Mouse (Mus musculus) lung, postnatal 0 days (tissue): ENCODE measurements around the gene Matn4. TPM values are rescaled to one million over a fixed set of nuclear protein-coding genes. Genes with fewer than 3 reads are reported as not detected.
"Not testable (repeated sequence)": the region's sequence is repeated elsewhere in the genome, so short reads cannot be mapped to it uniquely, and the experiment has no call there.

ENCODE experiments used
- ATAC-seq: fragments of 200-750 bp; cut with Nextera tagmentation; 2 replicates; pipeline ENCODE4 v1.8.0; 2017; ENCODE audit warnings: moderate library complexity
- DNase-seq: peaks from one replicate; pipeline ENCODE4 v3.0.0-alpha.2; 2016; ENCODE audit warnings: low spot score
- H3K27ac ChIP-seq: fragments of 300-500 bp; sonication (generic); 2 replicates; pipeline ENCODE4 v1.5.1; 2014; ENCODE audit warnings: antibody characterized with exemption, mild to moderate bottlenecking, low read length, mixed read lengths
- H3K27me3 ChIP-seq: fragments of 300-500 bp; sonication (generic); replicated peaks from 2 replicates; pipeline ENCODE4 v1.6.1; 2014; ENCODE audit warnings: low read length, mixed read lengths; ENCODE audit not compliant: insufficient read depth
- H3K36me3 ChIP-seq: fragments of 300-500 bp; sonication (generic); 2 replicates; pipeline ENCODE4 v1.6.1; 2014; ENCODE audit warnings: low read length, mixed read lengths; ENCODE audit not compliant: insufficient read depth
- H3K4me1 ChIP-seq: fragments of 300-500 bp; sonication (generic); 2 replicates; pipeline ENCODE4 v1.6.1; 2014; ENCODE audit warnings: antibody characterized with exemption, low read depth, low read length, mixed read lengths; ENCODE audit not compliant: insufficient read depth
- H3K4me2 ChIP-seq: fragments of 300-500 bp; sonication (generic); replicated peaks from 2 replicates; pipeline ENCODE4 v1.6.1; 2014; ENCODE audit warnings: low read depth, mild to moderate bottlenecking, low read length, moderate library complexity, mixed read lengths
- H3K4me3 ChIP-seq: fragments of 300-500 bp; sonication (generic); 2 replicates; pipeline ENCODE4 v1.5.1; 2014; ENCODE audit warnings: low read depth, low read length
- H3K9ac ChIP-seq: fragments of 300-500 bp; sonication (generic); replicated peaks from 2 replicates; pipeline ENCODE4 v1.6.1; 2014; ENCODE audit warnings: low read depth, mild to moderate bottlenecking
- H3K9me3 ChIP-seq: fragments of 300-500 bp; sonication (generic); 2 replicates; pipeline ENCODE4 v1.6.1; 2016; ENCODE audit warnings: low read length, mixed read lengths
- CTCF ChIP-seq: IDR thresholded peaks from 2 replicates; pipeline ENCODE4 v1.5.1; 2016; ENCODE audit warnings: antibody characterized with exemption, mild to moderate bottlenecking
- EP300 ChIP-seq: IDR thresholded peaks from 2 replicates; pipeline ENCODE4 v1.6.1; 2016; ENCODE audit warnings: antibody characterized with exemption, mild to moderate bottlenecking, control low read depth
- WGBS: fragments of 180-500 bp; shearing (Covaris S2); extraction: QIAGEN DNeasy Blood & Tissue Kit; methylation state at CpG from one replicate; pipeline ENCODE4 v1.1.7; 2014; 5-methylcytosine and 5-hydroxymethylcytosine counted together
- microRNA-seq: library from miRNA; unstranded; fragments of <30 nt; microRNA quantifications from one replicate; pipeline ENCODE4, GENCODE M21; 2016
- polyA plus RNA-seq: library from polyadenylated mRNA; unstranded; fragments of >200 nt; fragmentation: Nextera tagmentation; extraction: Ambion mirVana; gene quantifications from 2 replicates; pipeline ENCODE4 v1.2.1, GENCODE M21; 2015

Gene Matn4
- polyA plus RNA-seq, 1 experiment from 2014 or later: 71.4 TPM

DNA sequence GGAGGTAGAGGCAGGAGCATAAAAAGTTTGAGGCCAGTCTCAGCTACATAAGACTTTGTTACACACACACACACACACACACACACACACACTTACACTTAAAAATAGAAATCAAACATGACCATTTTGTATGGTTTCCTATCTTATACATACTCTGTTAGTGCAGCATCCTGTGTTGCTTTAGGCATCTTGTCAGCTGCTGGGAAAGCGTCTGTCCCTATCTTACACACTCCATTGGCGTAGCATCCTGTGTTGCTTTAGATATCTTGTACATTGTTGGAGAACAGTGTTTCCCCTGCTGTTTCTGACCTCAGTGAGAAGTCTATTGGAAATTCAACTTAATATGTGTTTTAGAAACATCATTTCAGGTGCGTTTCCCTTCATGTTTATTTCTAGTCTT lies 52.3 kb downstream of the Matn4 start:
- 87% methylated on average over 3 of the region's 3 CpGs for WGBS
- ATAC-seq: no peak

DNA sequence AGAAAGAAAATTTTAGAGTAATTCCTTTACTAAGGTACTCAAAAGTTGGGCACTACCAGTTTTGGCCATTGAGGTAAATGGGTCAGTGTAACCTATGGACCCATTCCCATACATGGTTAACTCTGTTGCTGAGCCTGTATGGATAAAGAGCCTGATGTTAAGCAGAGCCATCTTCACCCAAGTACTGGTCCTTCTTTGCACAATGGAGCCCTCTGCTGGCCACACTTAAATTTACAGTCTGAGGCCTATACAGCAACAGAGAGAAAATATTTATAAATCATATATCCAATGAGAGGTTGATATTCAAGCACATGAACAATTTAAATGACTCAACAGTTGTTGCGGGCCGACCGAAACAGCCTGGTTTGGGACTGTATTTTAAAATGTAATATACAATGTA lies 56.0 kb downstream of the Matn4 start:
- Histone ChIP-seq H3K36me3 (no peaks in the 10 kb centered on the region), H3K4me1 (no peaks in the 10 kb centered on the region), H3K4me3 (no peak overlapping the region), H3K27ac (no peak overlapping the region), H3K27me3 (no peaks in the 10 kb centered on the region), H3K4me2 (no peak overlapping the region), H3K9ac (no peak overlapping the region), H3K9me3 (no peaks in the 10 kb centered on the region)
- DNase-seq: peak; percentile 15
- 96% methylated on average over 3 of the region's 3 CpGs for WGBS
- ATAC-seq: no peak
- no peak for TF ChIP-seq EP300
- peak; percentile 56 for TF ChIP-seq CTCF

More for the DNA sequence above, 52.3 kb downstream of the Matn4 start:
- Histone ChIP-seq H3K9ac (no peak overlapping the region), H3K27ac (no peak overlapping the region), H3K4me2 (no peak overlapping the region), H3K27me3 (no peaks in the 10 kb centered on the region), H3K4me1 (no peaks in the 10 kb centered on the region), H3K4me3 (no peak overlapping the region), H3K9me3 (no peaks in the 10 kb centered on the region), H3K36me3 (no peaks in the 10 kb centered on the region)
- no peak for DNase-seq
- TF ChIP-seq EP300: no peak

- not testable (repeated sequence) for H3K9me3 ChIP-seq, H3K27ac ChIP-seq, H3K36me3 ChIP-seq, H3K4me3 ChIP-seq, H3K27me3 ChIP-seq, DNase-seq, H3K4me2 ChIP-seq, H3K4me1 ChIP-seq, H3K9ac ChIP-seq, ATAC-seq
- TF ChIP-seq CTCF: 0 out of 2 replicates have a peak, but pooled peaks have one; percentile 15
These were observed 57.3 kb downstream of the Matn4 start for GRCm38 (mm10) chr2:164347697-164348096.

DNA sequence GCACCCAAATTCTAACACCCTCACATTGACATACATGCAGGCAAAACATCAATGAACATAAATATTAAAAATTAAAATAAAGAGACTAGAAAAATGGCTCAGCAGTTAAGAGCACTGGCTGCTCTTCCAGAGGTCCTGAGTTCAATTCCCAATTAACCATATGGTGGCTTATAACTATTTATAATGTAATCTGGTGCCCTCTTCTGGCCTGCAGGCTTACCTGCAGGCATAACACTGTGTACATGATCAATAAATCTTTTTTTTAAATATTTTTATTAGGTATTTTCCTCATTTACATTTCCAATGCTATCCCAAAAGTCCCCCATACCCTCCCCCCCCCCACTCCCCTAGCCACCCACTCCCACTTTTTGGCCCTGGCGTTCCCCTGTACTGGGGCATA lies 61.2 kb downstream of the Matn4 start:
- not testable (repeated sequence) for H3K4me2 ChIP-seq, DNase-seq, H3K4me3 ChIP-seq, H3K9me3 ChIP-seq, H3K9ac ChIP-seq, H3K36me3 ChIP-seq, H3K27me3 ChIP-seq, ATAC-seq, H3K4me1 ChIP-seq, H3K27ac ChIP-seq
- TF ChIP-seq CTCF: peak; percentile 14; the same call in 1 of the 2 replicates
- WGBS: 78% methylated on average over 1 of the region's 1 CpGs

Small RNA genes lying within 50 kb of the gene (microRNA-seq; reads per million reads assigned to microRNA genes)
- gene Mir7678: not detected

Other genes with a start within 250 kb of the Matn4 start
- not detected in 2 replicates for gene Kcns1, start 234.0 kb downstream of the Matn4 start, polyA plus RNA-seq
- gene Wfdc5, start 222.4 kb downstream of the Matn4 start, polyA plus RNA-seq: 0.15 and 0.18 TPM in 2 replicates
- 0.26 TPM in 1 of 2 replicates, not detected in the other for gene Wfdc12, start 214.6 kb downstream of the Matn4 start, polyA plus RNA-seq
- not detected in 2 replicates for gene Wfdc15a, start 205.0 kb downstream of the Matn4 start, polyA plus RNA-seq
- gene Wfdc15b, start 183.5 kb downstream of the Matn4 start, polyA plus RNA-seq: not detected in 2 replicates
- gene Svs2, start 166.7 kb downstream of the Matn4 start, polyA plus RNA-seq: not detected in 2 replicates
- not detected in 2 replicates for gene Svs3b, start 148.5 kb downstream of the Matn4 start, polyA plus RNA-seq
- not detected in 2 replicates for gene Svs4, start 126.7 kb downstream of the Matn4 start, polyA plus RNA-seq
- not detected in 2 replicates for gene Svs3a, start 115.9 kb downstream of the Matn4 start, polyA plus RNA-seq
- gene Svs6, start 88.4 kb downstream of the Matn4 start, polyA plus RNA-seq: not detected in 2 replicates
- not detected in 2 replicates for gene Svs5, start 72.4 kb downstream of the Matn4 start, polyA plus RNA-seq
- 79.5 and 106 TPM in 2 replicates for gene Slpi, start 16.1 kb downstream of the Matn4 start, polyA plus RNA-seq
- gene Rbpjl, start 2.0 kb downstream of the Matn4 start, polyA plus RNA-seq: 29.7 and 42.6 TPM in 2 replicates
- gene Sdc4, start 38.7 kb upstream of the Matn4 start, polyA plus RNA-seq: 217 and 289 TPM in 2 replicates
- gene Sys1, start 51.8 kb upstream of the Matn4 start, polyA plus RNA-seq: 63.5 and 66.2 TPM in 2 replicates
- 23.5 and 32.9 TPM in 2 replicates for gene Gm20458, start 55.8 kb upstream of the Matn4 start, polyA plus RNA-seq
- not detected in 2 replicates for gene Trp53tg5, start 68.6 kb upstream of the Matn4 start, polyA plus RNA-seq
- gene Dbndd2, start 80.9 kb upstream of the Matn4 start, polyA plus RNA-seq: 39.9 and 44.6 TPM in 2 replicates
- 45.5 and 54.8 TPM in 2 replicates for gene Pigt, start 92.4 kb upstream of the Matn4 start, polyA plus RNA-seq
- 1,345 and 1,354 TPM in 2 replicates for gene Wfdc2, start 157.3 kb upstream of the Matn4 start, polyA plus RNA-seq
- gene Spint3, start 168.3 kb upstream of the Matn4 start, polyA plus RNA-seq: not detected in 2 replicates
- gene Wfdc6a, start 180.3 kb upstream of the Matn4 start, polyA plus RNA-seq: 0.93 and 1.0 TPM in 2 replicates
- not detected in 2 replicates for gene Eppin, start 188.4 kb upstream of the Matn4 start, polyA plus RNA-seq
- gene Wfdc6b, start 208.4 kb upstream of the Matn4 start, polyA plus RNA-seq: 0.90 and 1.3 TPM in 2 replicates
- 0.36 and 0.43 TPM in 2 replicates for gene Wfdc8, start 208.5 kb upstream of the Matn4 start, polyA plus RNA-seq
- not detected in 2 replicates for gene Wfdc16, start 233.6 kb upstream of the Matn4 start, polyA plus RNA-seq